Mouse (Mus musculus): Measurements from ENCODE around the gene Speg. TPM values are rescaled to one million over a fixed set of nuclear protein-coding genes. Genes with fewer than 3 reads are reported as not detected.

Speg gene
- 14.3 and 21.2 TPM in 2 replicates for polyA plus RNA-seq (2012; rRNA removed)

DNA sequence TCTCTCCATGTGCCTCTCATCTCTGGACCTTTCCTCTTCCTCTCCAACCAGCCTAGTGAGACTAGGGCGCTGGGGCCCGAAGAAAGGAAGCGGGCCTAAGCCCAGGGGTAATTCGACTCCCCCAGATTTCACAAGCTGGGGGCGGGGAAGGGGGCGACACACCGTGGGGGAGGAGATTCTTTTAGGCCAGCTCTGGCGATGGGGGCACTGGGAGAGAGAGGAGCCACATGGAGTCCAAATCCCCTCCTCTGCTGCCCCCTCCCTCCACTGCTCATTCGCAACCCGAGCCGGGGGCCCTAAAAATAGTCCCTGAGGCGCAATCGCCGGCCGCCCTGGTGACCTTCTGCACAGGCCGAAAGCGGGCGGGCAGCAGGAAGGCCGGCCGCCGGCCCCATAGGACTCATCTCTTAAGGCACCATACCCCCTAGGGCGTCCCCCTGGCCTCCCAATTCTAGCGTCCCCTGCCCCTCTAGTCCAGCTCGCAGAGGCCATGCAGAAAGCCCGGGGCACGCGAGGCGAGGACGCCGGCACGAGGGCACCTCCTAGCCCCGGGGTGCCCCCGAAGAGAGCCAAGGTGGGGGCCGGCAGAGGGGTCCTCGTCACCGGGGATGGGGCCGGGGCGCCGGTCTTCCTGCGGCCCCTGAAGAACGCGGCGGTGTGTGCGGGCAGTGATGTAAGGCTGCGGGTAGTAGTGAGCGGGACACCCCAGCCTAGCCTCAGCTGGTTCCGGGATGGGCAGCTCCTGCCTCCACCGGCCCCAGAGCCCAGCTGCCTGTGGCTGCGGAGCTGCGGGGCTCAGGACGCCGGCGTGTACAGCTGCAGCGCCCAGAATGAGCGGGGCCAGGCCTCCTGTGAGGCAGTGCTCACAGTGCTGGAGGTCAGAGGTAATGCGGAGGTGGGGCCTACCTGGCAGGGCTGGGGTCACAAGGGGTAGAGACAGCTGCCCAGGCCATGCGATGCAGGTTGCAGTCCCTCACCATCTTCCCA, at the start of gene Speg:
Speg (plus strand) TSS at position 348 of the 987 bp plus-strand sequence.
- Histone ChIP-seq H3K27me3 (ENCODE audit: control insufficient read depth, insufficient read depth, low read length) (peaks cover 9% of the 10 kb centered on the region), H3K4me3 (ENCODE audit: extremely low read depth, insufficient read depth, insufficient read length) (no peak within 1 kb of the TSS), H3K36me3 (ENCODE audit: control insufficient read depth, insufficient read depth, low read length) (no peaks in the 10 kb centered on the region), H3K4me1 (ENCODE audit: control insufficient read depth, insufficient read depth, insufficient read length) (no peaks in the 10 kb centered on the region), H3K27ac (ENCODE audit: insufficient read depth, low read length) (no peak within 1 kb of the TSS)
- TF ChIP-seq POLR2A (IDR thresholded peaks at IDR 0.05; ENCODE audit: low read depth, low read length): no peak
- TF ChIP-seq CTCF (IDR thresholded peaks at IDR 0.05; ENCODE audit: extremely low read depth, insufficient read depth, insufficient read length, insufficient replicate concordance): no peak
- 19% methylated on average over 53 of the region's 57 CpGs for WGBS
- DNase-seq (ENCODE audit: low read depth in 1 of 2, low spot score in 2 of 2): no peak

GRCm38 (mm10) chr1:75327461-75327860, 47.6 kb upstream of the Speg start:
- Histone ChIP-seq H3K4me3 (ENCODE audit: extremely low read depth, insufficient read depth, insufficient read length) (no peak overlapping the region), H3K27me3 (ENCODE audit: control insufficient read depth, insufficient read depth, low read length) (peaks cover 1% of the 10 kb centered on the region; the same call in 1 of the 2 replicates), H3K27ac (ENCODE audit: insufficient read depth, low read length) (no peak overlapping the region), H3K4me1 (ENCODE audit: control insufficient read depth, insufficient read depth, insufficient read length) (no peaks in the 10 kb centered on the region), H3K36me3 (ENCODE audit: control insufficient read depth, insufficient read depth, low read length) (no peaks in the 10 kb centered on the region)
- TF ChIP-seq POLR2A (IDR thresholded peaks at IDR 0.05; ENCODE audit: low read depth, low read length) (no peak), CTCF (IDR thresholded peaks at IDR 0.05; ENCODE audit: extremely low read depth, insufficient read depth, insufficient read length, insufficient replicate concordance) (no peak)
- no peak for DNase-seq (ENCODE audit: low read depth in 1 of 2, low spot score in 2 of 2)

DNA sequence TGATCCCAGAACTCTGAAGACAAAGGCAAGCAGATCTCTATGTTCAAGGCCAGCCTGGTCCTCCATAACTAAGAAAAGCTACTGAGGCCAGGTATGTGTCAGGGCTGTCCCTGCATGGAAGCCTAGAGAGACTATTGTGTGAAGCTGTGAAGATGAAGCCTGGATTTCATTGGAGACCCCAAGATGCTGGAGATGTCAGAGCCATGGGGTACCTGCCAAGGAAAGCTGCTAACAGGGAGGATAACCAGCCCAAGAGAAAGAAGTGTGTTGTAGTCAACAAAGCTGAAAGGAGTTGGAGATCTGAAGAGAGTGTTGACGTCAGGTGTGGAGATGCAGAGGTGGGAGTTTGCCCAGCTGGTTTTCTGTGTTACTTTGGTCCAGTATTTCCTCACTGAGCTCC, 43.8 kb upstream of the Speg start:
- 74% methylated on average over 1 of the region's 1 CpGs for WGBS
- Histone ChIP-seq H3K4me3 (ENCODE audit: extremely low read depth, insufficient read depth, insufficient read length) (no peak overlapping the region), H3K27ac (ENCODE audit: insufficient read depth, low read length) (no peak overlapping the region), H3K4me1 (ENCODE audit: control insufficient read depth, insufficient read depth, insufficient read length) (no peaks in the 10 kb centered on the region), H3K36me3 (ENCODE audit: control insufficient read depth, insufficient read depth, low read length) (no peaks in the 10 kb centered on the region), H3K27me3 (ENCODE audit: control insufficient read depth, insufficient read depth, low read length) (peaks cover 1% of the 10 kb centered on the region; the same call in 1 of the 2 replicates)
- TF ChIP-seq CTCF (IDR thresholded peaks at IDR 0.05; ENCODE audit: extremely low read depth, insufficient read depth, insufficient read length, insufficient replicate concordance) (no peak), POLR2A (IDR thresholded peaks at IDR 0.05; ENCODE audit: low read depth, low read length) (no peak)
- no peak for DNase-seq (ENCODE audit: low read depth in 1 of 2, low spot score in 2 of 2)

GRCm38 (mm10) chr1:75336461-75336860, 38.6 kb upstream of the Speg start:
- TF ChIP-seq CTCF (IDR thresholded peaks at IDR 0.05; ENCODE audit: extremely low read depth, insufficient read depth, insufficient read length, insufficient replicate concordance) (no peak), POLR2A (IDR thresholded peaks at IDR 0.05; ENCODE audit: low read depth, low read length) (no peak)
- DNase-seq (ENCODE audit: low read depth in 1 of 2, low spot score in 2 of 2): no peak
- WGBS: 81% methylated on average over 3 of the region's 3 CpGs

DNA sequence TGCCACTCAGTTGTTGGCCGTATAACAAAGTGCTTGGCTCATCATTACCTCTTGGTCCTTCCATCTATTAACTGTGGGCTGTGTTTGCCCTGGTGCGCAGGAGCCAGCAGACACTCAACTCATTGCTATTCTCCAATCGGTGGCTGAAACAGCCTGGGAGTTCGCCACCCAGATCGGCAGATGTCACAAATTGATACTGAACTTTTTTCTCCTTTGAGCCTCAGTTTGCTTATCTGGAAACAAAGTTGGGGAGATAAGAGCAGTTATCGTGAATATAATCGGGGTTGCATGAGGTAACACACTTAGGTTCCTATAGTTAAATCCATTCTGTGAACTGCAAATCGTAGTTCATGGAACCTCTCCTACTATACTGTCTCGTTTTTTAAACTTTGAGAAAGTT, 38.0 kb upstream of the Speg start:
- H3K36me3 ChIP-seq (ENCODE audit: control insufficient read depth, insufficient read depth, low read length): no peaks in the 10 kb centered on the region
- H3K27ac ChIP-seq (ENCODE audit: insufficient read depth, low read length): no peak overlapping the region
- H3K27me3 ChIP-seq (ENCODE audit: control insufficient read depth, insufficient read depth, low read length): no peaks in the 10 kb centered on the region
- DNase-seq (ENCODE audit: low read depth in 1 of 2, low spot score in 2 of 2): no peak
- no peaks in the 10 kb centered on the region for H3K4me1 ChIP-seq (ENCODE audit: control insufficient read depth, insufficient read depth, insufficient read length)
- 78% methylated on average over 9 of the region's 9 CpGs for WGBS
- TF ChIP-seq POLR2A (IDR thresholded peaks at IDR 0.05; ENCODE audit: low read depth, low read length) (no peak), CTCF (IDR thresholded peaks at IDR 0.05; ENCODE audit: extremely low read depth, insufficient read depth, insufficient read length, insufficient replicate concordance) (no peak)
- no peak overlapping the region for H3K4me3 ChIP-seq (ENCODE audit: extremely low read depth, insufficient read depth, insufficient read length)

More at GRCm38 (mm10) chr1:75336461-75336860, 38.6 kb upstream of the Speg start:
- Histone ChIP-seq H3K27me3 (ENCODE audit: control insufficient read depth, insufficient read depth, low read length) (no peaks in the 10 kb centered on the region), H3K27ac (ENCODE audit: insufficient read depth, low read length) (no peak overlapping the region), H3K4me3 (ENCODE audit: extremely low read depth, insufficient read depth, insufficient read length) (no peak overlapping the region), H3K36me3 (ENCODE audit: control insufficient read depth, insufficient read depth, low read length) (no peaks in the 10 kb centered on the region), H3K4me1 (ENCODE audit: control insufficient read depth, insufficient read depth, insufficient read length) (no peaks in the 10 kb centered on the region)

DNA sequence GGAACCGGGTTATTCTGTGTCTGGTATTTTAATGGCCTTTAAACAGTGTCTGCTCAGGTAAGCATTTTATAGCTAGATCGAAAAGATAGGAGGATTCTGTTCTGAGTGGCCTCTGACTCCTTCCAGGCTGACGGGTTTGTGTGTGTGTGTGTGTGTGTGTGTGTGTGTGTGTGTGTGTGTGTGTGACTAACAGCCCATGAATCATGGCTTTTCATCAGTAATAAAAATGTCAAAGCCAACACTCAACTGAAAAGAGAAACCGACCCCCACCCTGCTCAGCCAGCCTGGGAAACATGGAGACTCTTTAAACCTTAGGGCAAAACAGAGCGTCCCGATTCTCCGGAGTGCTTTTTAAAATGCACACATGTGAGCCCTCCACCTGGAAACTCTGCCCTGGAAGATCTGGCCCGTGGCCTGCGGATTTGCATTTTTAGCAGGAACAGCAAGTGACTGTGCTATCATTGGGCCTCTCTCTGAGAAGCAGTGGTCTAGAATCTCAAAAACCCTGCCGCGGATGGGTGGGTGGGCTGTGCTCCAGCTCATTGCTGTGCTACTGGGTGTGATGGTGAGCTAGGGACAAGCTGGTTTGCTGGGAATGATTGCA, 36.9 kb upstream of the Speg start:
- no peak for TF ChIP-seq POLR2A (IDR thresholded peaks at IDR 0.05; ENCODE audit: low read depth, low read length)
- no peak for TF ChIP-seq CTCF (IDR thresholded peaks at IDR 0.05; ENCODE audit: extremely low read depth, insufficient read depth, insufficient read length, insufficient replicate concordance)
- Histone ChIP-seq H3K27me3 (ENCODE audit: control insufficient read depth, insufficient read depth, low read length) (no peaks in the 10 kb centered on the region), H3K36me3 (ENCODE audit: control insufficient read depth, insufficient read depth, low read length) (no peaks in the 10 kb centered on the region), H3K27ac (ENCODE audit: insufficient read depth, low read length) (no peak overlapping the region), H3K4me1 (ENCODE audit: control insufficient read depth, insufficient read depth, insufficient read length) (no peaks in the 10 kb centered on the region), H3K4me3 (ENCODE audit: extremely low read depth, insufficient read depth, insufficient read length) (no peak overlapping the region)
- no peak for DNase-seq (ENCODE audit: low read depth in 1 of 2, low spot score in 2 of 2)
- 36% methylated on average over 11 of the region's 11 CpGs for WGBS

Measured in spleen, adult 2 months (tissue).